Mouse (Mus musculus) lung, postnatal 0 days (tissue): Measurements from ENCODE around the gene Osbpl7. TPM values are rescaled to one million over a fixed set of nuclear protein-coding genes. Genes with fewer than 3 reads are reported as not detected.

Source experiments
- ATAC-seq: fragments of 200-750 bp; cut with Nextera tagmentation; 2 replicates; pipeline ENCODE4 v1.8.0; 2017; ENCODE audit warnings: moderate library complexity
- DNase-seq: peaks from one replicate; pipeline ENCODE4 v3.0.0-alpha.2; 2016; ENCODE audit warnings: low spot score
- H3K27ac ChIP-seq: fragments of 300-500 bp; sonication (generic); 2 replicates; pipeline ENCODE4 v1.5.1; 2014; ENCODE audit warnings: antibody characterized with exemption, mild to moderate bottlenecking, low read length, mixed read lengths
- H3K27me3 ChIP-seq: fragments of 300-500 bp; sonication (generic); replicated peaks from 2 replicates; pipeline ENCODE4 v1.6.1; 2014; ENCODE audit warnings: low read length, mixed read lengths; ENCODE audit not compliant: insufficient read depth
- H3K36me3 ChIP-seq: fragments of 300-500 bp; sonication (generic); 2 replicates; pipeline ENCODE4 v1.6.1; 2014; ENCODE audit warnings: low read length, mixed read lengths; ENCODE audit not compliant: insufficient read depth
- H3K4me1 ChIP-seq: fragments of 300-500 bp; sonication (generic); 2 replicates; pipeline ENCODE4 v1.6.1; 2014; ENCODE audit warnings: antibody characterized with exemption, low read depth, low read length, mixed read lengths; ENCODE audit not compliant: insufficient read depth
- H3K4me2 ChIP-seq: fragments of 300-500 bp; sonication (generic); replicated peaks from 2 replicates; pipeline ENCODE4 v1.6.1; 2014; ENCODE audit warnings: low read depth, mild to moderate bottlenecking, low read length, moderate library complexity, mixed read lengths
- H3K4me3 ChIP-seq: fragments of 300-500 bp; sonication (generic); 2 replicates; pipeline ENCODE4 v1.5.1; 2014; ENCODE audit warnings: low read depth, low read length
- H3K9ac ChIP-seq: fragments of 300-500 bp; sonication (generic); replicated peaks from 2 replicates; pipeline ENCODE4 v1.6.1; 2014; ENCODE audit warnings: low read depth, mild to moderate bottlenecking
- H3K9me3 ChIP-seq: fragments of 300-500 bp; sonication (generic); 2 replicates; pipeline ENCODE4 v1.6.1; 2016; ENCODE audit warnings: low read length, mixed read lengths
- CTCF ChIP-seq: IDR thresholded peaks from 2 replicates; pipeline ENCODE4 v1.5.1; 2016; ENCODE audit warnings: antibody characterized with exemption, mild to moderate bottlenecking
- EP300 ChIP-seq: IDR thresholded peaks from 2 replicates; pipeline ENCODE4 v1.6.1; 2016; ENCODE audit warnings: antibody characterized with exemption, mild to moderate bottlenecking, control low read depth
- WGBS: fragments of 180-500 bp; shearing (Covaris S2); extraction: QIAGEN DNeasy Blood & Tissue Kit; methylation state at CpG from one replicate; pipeline ENCODE4 v1.1.7; 2014; 5-methylcytosine and 5-hydroxymethylcytosine counted together
- polyA plus RNA-seq: library from polyadenylated mRNA; unstranded; fragments of >200 nt; fragmentation: Nextera tagmentation; extraction: Ambion mirVana; gene quantifications from 2 replicates; pipeline ENCODE4 v1.2.1, GENCODE M21; 2015

Osbpl7 gene
- polyA plus RNA-seq, 1 experiment from 2014 or later: 11.9 TPM

GRCm38 (mm10) chr11:97024977-97025376 is 25.5 kb upstream of the Osbpl7 start:
- ATAC-seq: no peak
- no peak for DNase-seq
- H3K27me3 ChIP-seq: peaks cover 20% of the 10 kb centered on the region
- H3K27ac ChIP-seq: no peak overlapping the region
- TF ChIP-seq CTCF: no peak
- H3K4me2 ChIP-seq: no peak overlapping the region
- 35% methylated on average over 10 of the region's 10 CpGs for WGBS
- no peaks in the 10 kb centered on the region for H3K9me3 ChIP-seq
- H3K36me3 ChIP-seq: no peaks in the 10 kb centered on the region
- H3K4me3 ChIP-seq: no peak overlapping the region
- no peak overlapping the region for H3K9ac ChIP-seq
- peaks cover 10% of the 10 kb centered on the region for H3K4me1 ChIP-seq

- no peaks in the 10 kb centered on the region for H3K9me3 ChIP-seq
- peak; percentile 53 for ATAC-seq
- H3K9ac ChIP-seq: no peak overlapping the region
- H3K4me1 ChIP-seq: peaks cover 16% of the 10 kb centered on the region
- H3K36me3 ChIP-seq: no peaks in the 10 kb centered on the region
- H3K27me3 ChIP-seq: peaks cover 12% of the 10 kb centered on the region
- peak overlapping the region; percentile 49 for H3K4me2 ChIP-seq
- TF ChIP-seq CTCF: peak; percentile 98
- no peak for TF ChIP-seq EP300
- DNase-seq: peak; percentile 94
- H3K27ac ChIP-seq: peak overlapping the region; percentile 34; the same call in 1 of the 2 replicates
- no peak overlapping the region for H3K4me3 ChIP-seq
- 4% methylated on average over 17 of the region's 17 CpGs for WGBS
Observed at GRCm38 (mm10) chr11:97025721-97026344, 24.6 kb upstream of the Osbpl7 start.

- TF ChIP-seq EP300 (0 out of 2 replicates have a peak, but pooled peaks have one; percentile 44), CTCF (peak; percentile 91)
- H3K9me3 ChIP-seq: no peaks in the 10 kb centered on the region
- H3K9ac ChIP-seq: peak within 1 kb of the TSS; percentile 37
- peak; percentile 90 for ATAC-seq
- WGBS: under 1% methylated on average over 25 of the region's 25 CpGs
- DNase-seq: peak; percentile 97
- peaks cover 10% of the 10 kb centered on the region; the same call in 1 of the 2 replicates for H3K4me1 ChIP-seq
- no peaks in the 10 kb centered on the region for H3K27me3 ChIP-seq
- peak within 1 kb of the TSS; percentile 62 for H3K4me3 ChIP-seq
- H3K4me2 ChIP-seq: peak within 1 kb of the TSS; percentile 68
- H3K27ac ChIP-seq: peak within 1 kb of the TSS; percentile 69
- H3K36me3 ChIP-seq: no peaks in the 10 kb centered on the region
Observed at GRCm38 (mm10) chr11:97029686-97030417, 20.6 kb upstream of the Osbpl7 start, which contains the start of gene Scrn2. Gene Scrn2 (plus strand): TSS chr11:97029938.

- no peaks in the 10 kb centered on the region for H3K36me3 ChIP-seq
- H3K27ac ChIP-seq: peak overlapping the region; percentile 69
- H3K9ac ChIP-seq: peak overlapping the region; percentile 37
- peak overlapping the region; percentile 68 for H3K4me2 ChIP-seq
- no peaks in the 10 kb centered on the region for H3K9me3 ChIP-seq
- peak overlapping the region; percentile 62 for H3K4me3 ChIP-seq
- H3K4me1 ChIP-seq: peaks cover 10% of the 10 kb centered on the region; the same call in 1 of the 2 replicates
- WGBS: 13% methylated on average over 15 of the region's 15 CpGs
- TF ChIP-seq CTCF: no peak
- no peak for TF ChIP-seq EP300
- ATAC-seq (no peak), DNase-seq (no peak)
- H3K27me3 ChIP-seq: no peaks in the 10 kb centered on the region
Observed at GRCm38 (mm10) chr11:97030426-97030825, 20.0 kb upstream of the Osbpl7 start.

- Histone ChIP-seq H3K36me3 (no peaks in the 10 kb centered on the region), H3K9ac (no peak overlapping the region), H3K9me3 (no peaks in the 10 kb centered on the region), H3K4me3 (no peak overlapping the region), H3K27ac (no peak overlapping the region), H3K4me2 (no peak overlapping the region), H3K4me1 (peaks cover 6% of the 10 kb centered on the region; the same call in 1 of the 2 replicates), H3K27me3 (no peaks in the 10 kb centered on the region)
- no peak for DNase-seq
- 77% methylated on average over 12 of the region's 12 CpGs for WGBS
- ATAC-seq: no peak
- TF ChIP-seq EP300 (no peak), CTCF (no peak)
Observed at GRCm38 (mm10) chr11:97031977-97032376, 18.5 kb upstream of the Osbpl7 start.

GRCm38 (mm10) chr11:97032499-97032898 is 17.9 kb upstream of the Osbpl7 start:
- no peak overlapping the region for H3K27ac ChIP-seq
- no peak overlapping the region for H3K4me2 ChIP-seq
- no peaks in the 10 kb centered on the region for H3K27me3 ChIP-seq
- peaks cover 6% of the 10 kb centered on the region; the same call in 1 of the 2 replicates for H3K4me1 ChIP-seq
- no peak for TF ChIP-seq CTCF
- TF ChIP-seq EP300: no peak
- no peak overlapping the region for H3K4me3 ChIP-seq
- ATAC-seq (no peak), DNase-seq (no peak)
- no peaks in the 10 kb centered on the region for H3K9me3 ChIP-seq
- H3K9ac ChIP-seq: no peak overlapping the region
- WGBS: 88% methylated on average over 4 of the region's 4 CpGs
- H3K36me3 ChIP-seq: no peaks in the 10 kb centered on the region
